Mouse (Mus musculus) B cell, adult 2 months (primary cell): ENCODE measurements around the gene Olfr761.
"Not testable (repeated sequence)": the region's sequence is repeated elsewhere in the genome, so short reads cannot be mapped to it uniquely, and the experiment has no call there.

Experiments
- DNase-seq, 2 experiments: peaks; one replicate each; pipeline ENCODE4 v3.0.0; 2022

Gene Olfr761

GRCm38 (mm10) chr17:37952979-37953378 is at the start of gene Olfr761:
Olfr761 (minus strand) TSS chr17:37953079.
- no peak for DNase-seq

GRCm38 (mm10) chr17:37995635-37996307 is 42.9 kb upstream of the Olfr761 start:
- no peak for DNase-seq

GRCm38 (mm10) chr17:37990453-37990961 is 37.6 kb upstream of the Olfr761 start:
- no peak for DNase-seq

GRCm38 (mm10) chr17:37973591-37973990 is 20.7 kb upstream of the Olfr761 start:
- DNase-seq: no peak

- no peak for DNase-seq
Observed at GRCm38 (mm10) chr17:37920248-37920647, 32.6 kb downstream of the Olfr761 start, which contains the start of gene Olfr128. Olfr128 (plus strand) TSS chr17:37920548.

GRCm38 (mm10) chr17:37906821-37907220 is 46.1 kb downstream of the Olfr761 start:
- not testable (repeated sequence) for DNase-seq
